Mouse (Mus musculus) stomach, postnatal 0 days (tissue): ENCODE measurements at regions not wholly inside any gene's neighbourhood (a gene's known extent, or its start where the extent isn't known, plus 50 kb on each side); places are given as distances from the start of the nearest gene placed in this dataset.

ENCODE experiments used
- CTCF ChIP-seq: IDR thresholded peaks from 2 replicates; pipeline ENCODE4 v1.5.1; 2016; ENCODE audit warnings: antibody characterized with exemption, low read depth, mild to moderate bottlenecking, moderate library complexity
- EP300 ChIP-seq: optimal IDR thresholded peaks from 2 replicates; pipeline ENCODE3; 2016; ENCODE audit warnings: antibody characterized with exemption

DNA sequence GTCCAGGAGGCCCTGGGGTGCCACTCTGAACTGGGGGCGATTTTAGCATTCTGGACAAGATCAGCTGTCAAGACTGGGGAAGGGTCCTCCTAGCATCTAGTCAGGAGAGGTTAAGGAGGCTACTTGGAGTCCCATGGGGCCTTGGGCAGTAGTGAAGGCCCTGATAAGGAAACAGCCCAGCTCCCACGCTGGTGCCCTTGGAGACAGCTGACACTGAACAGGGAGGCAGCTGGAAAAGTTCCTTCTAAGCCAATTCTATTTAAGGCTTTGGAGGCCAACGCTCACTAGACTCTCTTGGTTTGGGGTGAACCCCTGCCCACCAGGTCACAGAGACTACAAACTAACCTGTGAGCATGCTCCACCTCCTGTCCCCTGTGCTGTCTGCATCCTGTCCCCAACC, 53.8 kb upstream of the Prdm11 start:
- TF ChIP-seq CTCF (no peak), EP300 (no peak)
